Mouse (Mus musculus): ENCODE measurements around the gene Smc6. TPM values are rescaled to one million over a fixed set of nuclear protein-coding genes. Genes with fewer than 3 reads are reported as not detected.
A peak's percentile ranks its signal among the peaks of the same experiment; 100 is the strongest.

The Smc6 gene
- 10 to 100 TPM; 31.6 to 39.6 TPM for total RNA-seq (2021)
- long read RNA-seq, full-length matches to known transcripts = 13 of 25 reads
- long read RNA-seq, partial matches to known transcripts = 4 of 25 reads
- long read RNA-seq, other reads (novel, unspliced or antisense) = 8 of 25 reads

- peak; percentile 94 to 95 for DNase-seq (ENCODE audit: low spot score in 2 of 2)
Observed at GRCm38 (mm10) chr12:11265382-11266281, at the start of gene Smc6, which contains the start of gene Gen1. Gene Smc6, plus strand, starts transcription at chr12:11265886. Gene Gen1, minus strand, starts transcription at chr12:11265801.

GRCm38 (mm10) chr12:11216454-11216853 lies 49.2 kb upstream of the Smc6 start:
- DNase-seq (ENCODE audit: low spot score in 2 of 2) = no peak

GRCm38 (mm10) chr12:11217726-11218250 lies 47.9 kb upstream of the Smc6 start:
- DNase-seq (ENCODE audit: low spot score in 2 of 2) = no peak

GRCm38 (mm10) chr12:11221524-11222330 lies 44.0 kb upstream of the Smc6 start:
- no peak for DNase-seq (ENCODE audit: low spot score in 2 of 2)

- no peak for DNase-seq (ENCODE audit: low spot score in 2 of 2)
Observed at GRCm38 (mm10) chr12:11222566-11222965, 43.1 kb upstream of the Smc6 start.

- no peak for DNase-seq (ENCODE audit: low spot score in 2 of 2)
Observed at GRCm38 (mm10) chr12:11223090-11223489, 42.6 kb upstream of the Smc6 start.

- no peak for DNase-seq (ENCODE audit: low spot score in 2 of 2)
Observed at GRCm38 (mm10) chr12:11224722-11225121, 41.0 kb upstream of the Smc6 start.

DNA sequence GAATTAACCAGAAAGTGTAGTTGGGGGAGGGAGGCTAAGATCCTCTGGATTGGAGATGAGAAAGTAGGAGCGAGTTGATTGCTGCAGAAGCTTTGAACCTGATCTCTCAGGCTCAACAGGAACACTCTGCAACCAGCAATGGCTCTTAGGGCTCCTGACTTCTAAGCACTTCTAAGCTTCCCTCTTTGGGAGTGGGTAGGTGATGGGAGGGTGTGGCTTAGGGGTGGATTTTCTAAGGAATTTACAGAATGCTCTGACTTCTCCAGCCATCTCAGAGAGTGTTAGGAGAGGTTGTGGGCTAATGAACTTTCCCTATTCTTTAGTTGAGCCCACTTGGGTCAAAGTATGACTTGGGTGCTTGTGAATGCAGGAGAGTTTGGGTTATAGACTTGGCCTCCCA lies 39.6 kb upstream of the Smc6 start:
- no peak for DNase-seq (ENCODE audit: low spot score in 2 of 2)

GRCm38 (mm10) chr12:11226529-11227268 lies 39.0 kb upstream of the Smc6 start:
- no peak for DNase-seq (ENCODE audit: low spot score in 2 of 2)

DNA sequence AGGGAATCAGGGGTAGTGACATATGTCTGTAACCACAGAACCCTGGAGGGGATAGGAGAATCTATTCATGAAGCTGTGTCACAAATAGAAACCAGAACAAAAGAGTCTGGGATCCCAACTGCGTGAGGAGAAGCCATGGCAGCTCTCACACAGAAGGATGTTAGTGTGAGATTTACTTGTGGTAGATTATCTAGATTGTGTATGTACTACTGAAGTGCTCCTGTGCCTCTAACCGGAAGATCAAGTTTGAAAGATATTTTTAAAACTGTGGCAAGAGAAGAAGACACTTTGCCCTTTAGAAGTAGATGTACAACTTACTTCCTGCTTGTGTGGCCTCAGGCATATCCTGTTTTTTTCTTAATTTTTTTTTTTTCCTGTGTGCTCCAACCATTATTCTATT lies 35.4 kb upstream of the Smc6 start:
- DNase-seq (ENCODE audit: low spot score in 2 of 2) = no peak

DNA sequence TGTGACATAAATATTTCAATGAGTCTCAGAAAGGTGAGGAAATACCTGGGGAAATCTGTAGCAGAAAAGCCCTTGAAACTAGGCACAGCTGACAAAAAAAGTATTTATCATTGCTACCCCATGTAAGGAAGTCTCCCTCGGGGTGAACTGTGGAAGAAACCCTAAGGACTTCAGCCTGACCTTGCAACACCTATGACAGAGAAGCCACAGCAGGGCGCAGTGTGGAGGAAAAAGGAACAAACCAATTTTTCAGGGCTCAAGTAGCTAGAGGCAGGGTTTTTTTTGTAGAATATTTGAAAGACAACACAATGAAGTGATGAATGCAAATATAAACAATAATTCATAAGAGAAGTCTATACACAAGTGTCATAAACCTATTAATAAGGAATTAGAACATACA lies 29.7 kb upstream of the Smc6 start:
- DNase-seq (ENCODE audit: low spot score in 2 of 2) = no peak

DNA sequence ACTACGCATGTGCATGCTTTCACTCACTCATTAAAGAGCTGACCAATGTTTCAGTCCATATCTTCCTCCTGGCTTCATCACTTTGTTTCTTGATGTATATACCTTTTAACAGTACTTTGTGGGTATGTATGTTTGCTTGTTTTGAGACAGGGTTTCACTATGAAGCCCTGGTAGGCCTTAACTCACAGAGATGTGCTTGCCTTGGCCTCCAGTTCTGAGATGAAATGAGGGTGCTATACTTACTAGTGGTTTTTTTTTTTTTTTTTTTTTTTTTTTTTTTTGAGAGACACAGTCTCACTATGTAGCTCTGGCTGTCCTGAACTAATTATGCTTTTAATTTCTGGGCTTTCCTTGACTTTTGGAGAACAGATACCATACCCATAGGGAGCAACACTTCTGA lies 18.2 kb upstream of the Smc6 start:
- DNase-seq (ENCODE audit: low spot score in 2 of 2) = no peak

GRCm38 (mm10) chr12:11250322-11250721 lies 15.4 kb upstream of the Smc6 start:
- DNase-seq (ENCODE audit: low spot score in 2 of 2) = no peak

- no peak for DNase-seq (ENCODE audit: low spot score in 2 of 2)
Observed at GRCm38 (mm10) chr12:11264895-11265294, 791 bp upstream of the Smc6 start.

DNA sequence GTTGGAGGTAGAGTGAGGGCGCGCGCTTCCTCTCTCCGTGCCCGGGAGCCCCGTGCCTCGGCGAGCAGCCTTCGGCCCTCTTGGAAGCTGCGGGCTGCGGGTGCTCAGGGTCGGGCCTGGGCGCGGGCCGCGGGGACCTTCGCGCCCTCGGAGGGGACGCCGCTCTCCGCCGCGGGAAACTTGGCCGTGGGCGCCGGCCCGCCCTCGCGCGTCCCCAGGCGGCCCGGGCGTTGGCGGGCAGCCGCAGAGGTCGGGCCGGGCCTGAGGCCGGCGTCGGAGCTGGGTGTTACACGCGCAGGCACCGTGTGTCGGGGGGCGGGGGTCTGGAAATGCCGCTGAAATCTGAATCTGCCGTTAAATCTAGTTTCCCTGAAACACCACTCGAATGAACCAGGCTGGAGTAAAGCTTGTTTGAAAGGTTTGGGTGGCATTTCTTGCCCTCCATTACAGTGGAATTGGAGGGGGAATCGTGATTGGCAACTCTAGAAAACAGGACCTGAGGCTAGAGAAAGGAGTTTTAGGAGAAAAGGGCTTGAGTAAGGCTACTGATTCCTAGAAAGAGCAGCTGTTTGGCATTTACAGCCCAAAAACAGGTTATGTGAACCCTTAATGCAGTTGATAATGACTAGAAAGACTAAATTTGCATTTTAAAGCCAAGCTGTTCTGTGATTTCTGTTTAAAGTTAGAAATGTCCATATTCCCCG lies 748 bp downstream of the Smc6 start:
- no peak for DNase-seq (ENCODE audit: low spot score in 2 of 2)

GRCm38 (mm10) chr12:11267030-11267429 lies 1.3 kb downstream of the Smc6 start:
- no peak for DNase-seq (ENCODE audit: low spot score in 2 of 2)

- DNase-seq (ENCODE audit: low spot score in 2 of 2) = no peak
Observed at GRCm38 (mm10) chr12:11272568-11272967, 6.9 kb downstream of the Smc6 start.

DNA sequence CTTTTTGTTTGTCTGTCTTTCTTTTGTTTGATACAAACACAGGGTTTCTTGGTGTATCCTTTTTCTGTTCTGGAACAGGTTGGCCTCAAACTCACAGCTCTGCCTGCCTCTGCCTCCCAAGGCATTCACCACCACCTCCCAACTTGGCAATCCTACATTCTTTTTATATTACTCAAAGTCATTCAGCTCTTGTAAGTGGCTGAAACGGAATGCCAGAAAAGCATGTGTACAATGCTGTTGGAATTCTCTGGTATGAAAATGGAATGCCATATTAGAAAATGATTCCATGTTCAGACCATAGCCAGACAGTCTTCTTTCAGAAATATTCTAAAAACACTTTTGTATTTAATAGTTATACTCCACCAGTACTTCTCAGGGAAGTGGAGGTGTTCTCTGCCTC lies 7.5 kb downstream of the Smc6 start:
- no peak for DNase-seq (ENCODE audit: low spot score in 2 of 2)

DNA sequence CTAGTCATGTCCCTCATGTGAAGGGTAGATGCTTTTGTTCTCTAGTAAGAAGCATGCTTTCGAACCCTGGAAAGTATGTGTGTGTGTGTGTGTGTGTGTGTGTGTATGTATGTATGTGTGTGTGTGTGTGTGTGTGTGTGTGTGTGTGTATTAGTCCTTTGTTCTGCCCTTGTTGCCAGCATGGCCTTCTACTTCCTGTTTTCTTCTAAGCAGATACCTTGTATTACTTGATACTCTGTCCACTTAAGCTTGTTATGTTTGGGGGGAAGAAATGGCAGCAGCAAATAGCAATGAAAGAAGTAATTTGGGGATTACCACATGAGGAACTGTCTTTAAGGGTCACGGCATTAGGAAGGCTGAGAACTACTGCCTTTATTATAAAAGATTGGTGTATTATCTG lies 10.9 kb downstream of the Smc6 start:
- DNase-seq (ENCODE audit: low spot score in 2 of 2) = no peak

DNA sequence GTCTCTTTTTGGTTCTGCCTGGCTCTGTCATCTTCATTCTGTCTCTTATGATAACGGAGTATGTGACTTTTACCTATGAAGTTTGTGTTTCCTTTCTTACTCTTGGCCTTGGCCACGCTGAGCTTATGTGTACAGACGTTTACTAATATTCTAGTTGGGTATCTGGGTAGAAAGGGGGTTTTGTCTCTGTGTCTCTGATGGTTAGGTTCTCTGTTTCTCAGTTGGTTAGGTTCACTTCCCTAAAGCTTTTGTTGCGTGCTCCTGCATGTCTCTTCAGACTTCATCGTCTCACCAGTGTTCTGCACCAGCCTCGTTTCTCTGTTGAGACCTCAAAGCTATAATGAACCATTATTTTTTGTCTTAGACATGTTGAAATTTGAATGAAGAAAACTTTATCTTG lies 11.5 kb downstream of the Smc6 start:
- no peak for DNase-seq (ENCODE audit: low spot score in 2 of 2)
